Mouse (Mus musculus): ENCODE measurements around the gene Lgr4. TPM values are rescaled to one million over a fixed set of nuclear protein-coding genes. Genes with fewer than 3 reads are reported as not detected.

Gene Lgr4
- polyA plus RNA-seq, 1 experiment from 2014 or later: 15.1 TPM

DNA sequence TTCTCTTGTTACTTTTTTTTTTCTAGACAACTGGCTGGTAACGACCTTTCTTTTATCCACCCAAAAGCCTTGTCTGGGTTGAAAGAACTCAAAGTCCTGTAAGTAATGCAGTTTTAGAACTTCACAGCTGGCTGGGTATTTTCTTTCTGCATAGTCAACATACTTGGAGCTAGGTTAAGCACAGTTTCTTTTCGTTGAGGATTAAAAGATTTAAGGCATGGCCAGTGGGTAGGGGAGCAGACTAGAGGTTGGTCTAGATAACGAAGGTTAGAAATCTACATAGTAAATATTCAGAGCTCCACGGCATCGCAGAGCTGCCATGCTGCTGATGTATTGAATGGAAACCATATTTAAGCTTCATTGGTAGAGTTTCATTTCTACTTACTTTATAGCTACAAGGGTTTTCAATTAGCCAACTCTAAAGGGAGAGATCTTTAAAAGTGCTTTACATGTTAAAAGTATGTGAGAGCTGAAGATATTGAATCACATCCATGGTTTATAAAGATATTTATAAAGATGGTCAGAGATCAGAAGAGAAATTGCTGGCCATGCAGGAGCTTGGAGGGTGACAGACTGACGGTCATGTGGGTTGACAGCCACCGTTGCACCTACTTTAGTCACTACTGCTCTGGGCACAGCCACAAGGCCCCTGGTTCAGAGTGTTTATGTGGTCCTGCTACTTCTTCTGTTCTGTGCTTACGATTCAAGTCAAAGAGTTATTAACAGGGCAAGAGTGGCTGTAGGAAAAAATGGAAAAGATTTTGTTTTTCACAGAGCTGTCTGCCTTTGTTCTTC lies 72.4 kb downstream of the Lgr4 start:
- DNase-seq (ENCODE audit: low spot score): no peak
- Histone ChIP-seq H3K9ac (ENCODE audit: low read length) (no peak overlapping the region), H3K36me3 (ENCODE audit: control insufficient read depth, insufficient read depth, low read length) (no peaks in the 10 kb centered on the region), H3K4me3 (ENCODE audit: low read depth, low read length) (no peak overlapping the region), H3K4me2 (ENCODE audit: low read depth, severe bottlenecking) (no peak overlapping the region), H3K27ac (replicated peaks; ENCODE audit: low read depth, low read length) (no peak overlapping the region), H3K4me1 (ENCODE audit: control insufficient read depth, insufficient read depth, low read length) (peaks cover 34% of the 10 kb centered on the region), H3K9me3 (ENCODE audit: control insufficient read depth, low read length) (no peaks in the 10 kb centered on the region), H3K27me3 (ENCODE audit: control insufficient read depth, insufficient read depth, low read length) (no peaks in the 10 kb centered on the region)
- peak; percentile 37; the same call in 1 of the 2 replicates for ATAC-seq (ENCODE audit: insufficient number of reproducible peaks, low FRiP score, low TSS enrichment, low read depth)
- 38% methylated on average over 8 of the region's 8 CpGs for WGBS

DNA sequence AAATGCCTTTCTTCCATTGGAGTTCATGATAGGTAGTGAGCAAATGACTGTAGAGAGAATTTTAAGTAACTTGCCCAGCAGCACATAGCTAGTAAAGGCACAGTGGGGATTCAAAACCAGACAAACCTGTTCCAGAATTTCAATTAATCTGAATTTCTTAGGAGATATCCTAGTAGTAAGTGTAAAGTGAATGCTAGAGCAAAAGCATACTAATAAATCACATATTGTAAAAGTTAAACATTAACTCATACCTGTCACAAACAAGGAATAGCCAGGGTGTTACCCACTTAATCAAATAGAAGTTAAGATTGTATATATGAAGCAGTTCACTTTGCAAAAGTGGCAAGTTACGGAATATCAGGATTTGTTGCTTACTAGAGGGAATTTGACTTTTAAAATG lies 74.3 kb downstream of the Lgr4 start:
- Histone ChIP-seq H3K27ac (replicated peaks; ENCODE audit: low read depth, low read length) (no peak overlapping the region), H3K27me3 (ENCODE audit: control insufficient read depth, insufficient read depth, low read length) (no peaks in the 10 kb centered on the region), H3K4me2 (ENCODE audit: low read depth, severe bottlenecking) (no peak overlapping the region), H3K9ac (ENCODE audit: low read length) (no peak overlapping the region), H3K4me3 (ENCODE audit: low read depth, low read length) (no peak overlapping the region), H3K36me3 (ENCODE audit: control insufficient read depth, insufficient read depth, low read length) (no peaks in the 10 kb centered on the region), H3K9me3 (ENCODE audit: control insufficient read depth, low read length) (no peaks in the 10 kb centered on the region), H3K4me1 (ENCODE audit: control insufficient read depth, insufficient read depth, low read length) (peaks cover 31% of the 10 kb centered on the region)
- ATAC-seq (ENCODE audit: insufficient number of reproducible peaks, low FRiP score, low TSS enrichment, low read depth) (no peak), DNase-seq (ENCODE audit: low spot score) (no peak)
- WGBS: 54% methylated on average over 1 of the region's 1 CpGs

DNA sequence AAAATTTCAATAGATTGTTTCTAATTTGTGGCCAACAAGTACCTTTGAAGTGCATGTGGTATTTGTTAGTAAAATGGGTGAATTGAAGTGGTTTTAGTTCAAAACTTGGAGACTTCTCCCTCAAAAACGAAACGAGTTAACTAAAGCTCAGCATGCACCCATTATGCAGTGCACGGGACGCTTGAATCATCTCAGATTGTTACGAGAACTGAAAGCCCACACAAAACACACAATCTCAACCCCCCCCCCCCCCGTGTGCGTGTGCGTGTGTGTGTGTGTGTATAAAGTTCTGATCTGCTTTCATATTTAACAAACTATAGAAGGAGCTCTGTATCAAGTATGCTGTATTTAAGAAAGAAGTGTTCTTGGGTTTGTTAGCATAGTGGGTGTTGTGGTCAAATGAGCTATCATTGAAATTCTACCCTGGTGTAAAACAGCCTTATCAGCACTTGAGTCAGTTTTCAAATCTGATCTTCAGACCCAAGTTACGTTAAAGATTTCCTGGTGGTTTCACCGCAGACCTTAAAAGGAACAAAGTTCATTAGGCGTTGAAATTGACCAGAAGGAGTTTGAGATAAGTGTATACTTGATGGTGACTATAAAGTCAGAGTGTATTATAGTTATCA lies 75.1 kb downstream of the Lgr4 start:
- DNase-seq (ENCODE audit: low spot score) (no peak), ATAC-seq (ENCODE audit: insufficient number of reproducible peaks, low FRiP score, low TSS enrichment, low read depth) (no peak)
- Histone ChIP-seq H3K27me3 (ENCODE audit: control insufficient read depth, insufficient read depth, low read length) (no peaks in the 10 kb centered on the region), H3K9ac (ENCODE audit: low read length) (no peak overlapping the region), H3K27ac (replicated peaks; ENCODE audit: low read depth, low read length) (no peak overlapping the region), H3K4me2 (ENCODE audit: low read depth, severe bottlenecking) (no peak overlapping the region), H3K4me3 (ENCODE audit: low read depth, low read length) (no peak overlapping the region), H3K36me3 (ENCODE audit: control insufficient read depth, insufficient read depth, low read length) (no peaks in the 10 kb centered on the region), H3K4me1 (ENCODE audit: control insufficient read depth, insufficient read depth, low read length) (peaks cover 31% of the 10 kb centered on the region), H3K9me3 (ENCODE audit: control insufficient read depth, low read length) (no peaks in the 10 kb centered on the region)
- 31% methylated on average over 11 of the region's 11 CpGs for WGBS

DNA sequence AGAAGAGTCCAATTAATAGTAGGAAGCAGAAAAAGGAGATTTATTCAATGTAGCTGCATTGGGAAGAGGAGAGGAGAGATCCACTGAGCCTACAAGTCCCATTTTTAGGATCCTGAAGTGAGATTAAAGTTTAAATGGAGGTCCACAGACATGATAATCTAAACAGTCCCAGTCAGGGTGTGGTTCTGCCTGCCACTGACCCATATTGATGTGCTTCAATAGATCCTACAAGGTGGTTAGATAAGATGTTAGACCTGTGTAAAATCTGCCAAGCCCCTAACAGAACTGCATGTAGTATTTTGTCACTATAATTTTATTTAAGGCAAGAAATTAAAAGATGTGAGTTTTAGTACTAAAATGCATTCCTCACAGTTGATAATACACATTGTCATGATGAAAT lies 76.0 kb downstream of the Lgr4 start:
- no peak for DNase-seq (ENCODE audit: low spot score)
- H3K4me2 ChIP-seq (ENCODE audit: low read depth, severe bottlenecking): no peak overlapping the region
- ATAC-seq (ENCODE audit: insufficient number of reproducible peaks, low FRiP score, low TSS enrichment, low read depth): no peak
- H3K9ac ChIP-seq (ENCODE audit: low read length): no peak overlapping the region
- H3K4me3 ChIP-seq (ENCODE audit: low read depth, low read length): no peak overlapping the region
- no peak overlapping the region for H3K27ac ChIP-seq (replicated peaks; ENCODE audit: low read depth, low read length)
- peaks cover 24% of the 10 kb centered on the region for H3K4me1 ChIP-seq (ENCODE audit: control insufficient read depth, insufficient read depth, low read length)
- no peaks in the 10 kb centered on the region for H3K36me3 ChIP-seq (ENCODE audit: control insufficient read depth, insufficient read depth, low read length)
- no peaks in the 10 kb centered on the region for H3K9me3 ChIP-seq (ENCODE audit: control insufficient read depth, low read length)
- H3K27me3 ChIP-seq (ENCODE audit: control insufficient read depth, insufficient read depth, low read length): no peaks in the 10 kb centered on the region

DNA sequence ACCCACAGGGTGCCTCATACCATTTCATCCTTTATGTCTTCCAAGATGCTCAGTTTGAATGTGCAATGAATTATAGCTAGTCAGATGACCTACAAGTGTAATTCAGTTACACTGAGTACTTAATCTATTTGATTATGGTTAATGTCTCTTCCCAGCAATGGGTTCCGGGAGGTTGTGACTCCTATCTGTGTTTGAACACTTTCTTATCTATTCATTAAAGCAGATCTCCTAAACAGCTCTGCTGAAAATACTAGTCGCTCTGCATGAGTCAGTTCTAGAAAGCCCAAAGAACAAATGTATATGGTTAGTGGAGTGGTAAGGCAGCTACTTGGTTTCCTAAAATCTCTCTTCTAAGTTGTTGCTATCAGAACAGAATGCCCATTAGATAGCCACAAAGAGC lies 77.6 kb downstream of the Lgr4 start:
- 76% methylated on average over 2 of the region's 2 CpGs for WGBS
- Histone ChIP-seq H3K4me3 (ENCODE audit: low read depth, low read length) (no peak overlapping the region), H3K27ac (replicated peaks; ENCODE audit: low read depth, low read length) (no peak overlapping the region), H3K4me2 (ENCODE audit: low read depth, severe bottlenecking) (no peak overlapping the region), H3K9ac (ENCODE audit: low read length) (no peak overlapping the region), H3K9me3 (ENCODE audit: control insufficient read depth, low read length) (no peaks in the 10 kb centered on the region), H3K27me3 (ENCODE audit: control insufficient read depth, insufficient read depth, low read length) (no peaks in the 10 kb centered on the region), H3K36me3 (ENCODE audit: control insufficient read depth, insufficient read depth, low read length) (0 out of 2 replicates have a peak, but pooled peaks cover 3% of the 10 kb centered on the region), H3K4me1 (ENCODE audit: control insufficient read depth, insufficient read depth, low read length) (peaks cover 16% of the 10 kb centered on the region)
- ATAC-seq (ENCODE audit: insufficient number of reproducible peaks, low FRiP score, low TSS enrichment, low read depth): no peak
- no peak for DNase-seq (ENCODE audit: low spot score)

DNA sequence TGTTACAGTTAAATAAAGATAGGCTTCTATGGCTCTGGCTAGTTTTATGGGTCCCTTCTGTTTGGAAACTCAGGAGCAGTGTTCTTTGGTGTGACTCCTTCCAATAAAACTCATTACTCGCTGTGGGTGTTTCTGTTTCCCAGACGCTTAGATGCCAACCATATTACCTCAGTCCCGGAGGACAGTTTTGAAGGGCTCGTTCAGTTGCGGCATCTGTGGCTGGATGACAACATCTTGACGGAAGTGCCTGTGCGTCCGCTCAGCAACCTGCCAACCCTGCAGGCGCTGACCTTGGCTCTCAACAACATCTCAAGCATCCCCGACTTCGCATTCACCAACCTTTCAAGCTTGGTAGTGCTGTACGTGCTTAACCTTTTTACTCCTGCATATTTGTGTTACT lies 79.0 kb downstream of the Lgr4 start:
- Histone ChIP-seq H3K9ac (ENCODE audit: low read length) (no peak overlapping the region), H3K4me1 (ENCODE audit: control insufficient read depth, insufficient read depth, low read length) (0 out of 2 replicates have a peak, but pooled peaks cover 7% of the 10 kb centered on the region), H3K9me3 (ENCODE audit: control insufficient read depth, low read length) (no peaks in the 10 kb centered on the region), H3K27ac (replicated peaks; ENCODE audit: low read depth, low read length) (no peak overlapping the region), H3K27me3 (ENCODE audit: control insufficient read depth, insufficient read depth, low read length) (no peaks in the 10 kb centered on the region), H3K4me2 (ENCODE audit: low read depth, severe bottlenecking) (no peak overlapping the region), H3K36me3 (ENCODE audit: control insufficient read depth, insufficient read depth, low read length) (0 out of 2 replicates have a peak, but pooled peaks cover 3% of the 10 kb centered on the region), H3K4me3 (ENCODE audit: low read depth, low read length) (no peak overlapping the region)
- 25% methylated on average over 12 of the region's 12 CpGs for WGBS
- ATAC-seq (ENCODE audit: insufficient number of reproducible peaks, low FRiP score, low TSS enrichment, low read depth): 0 out of 2 replicates have a peak, but pooled peaks have one; percentile 51
- no peak for DNase-seq (ENCODE audit: low spot score)

DNA sequence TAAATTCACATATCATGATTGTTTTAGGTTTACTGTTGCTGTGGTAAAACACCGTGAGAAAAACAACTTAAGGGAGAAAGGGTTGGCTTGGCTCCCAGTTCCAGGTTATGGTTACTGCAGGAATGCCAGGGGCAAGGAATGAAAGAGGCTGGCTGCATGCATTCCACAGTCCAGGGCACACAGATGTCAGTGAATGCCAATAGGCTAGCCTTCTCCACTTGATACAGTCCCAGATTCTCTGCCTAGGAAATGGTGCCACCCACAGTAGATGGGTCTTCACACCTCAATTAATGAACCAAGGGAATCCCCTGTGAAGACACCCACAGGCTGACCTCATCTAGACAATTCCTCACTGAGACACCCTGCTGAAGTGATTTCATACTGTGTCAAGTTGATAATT lies 87.2 kb downstream of the Lgr4 start:
- no peak overlapping the region for H3K27ac ChIP-seq (replicated peaks; ENCODE audit: low read depth, low read length)
- H3K4me1 ChIP-seq (ENCODE audit: control insufficient read depth, insufficient read depth, low read length): no peaks in the 10 kb centered on the region
- H3K4me2 ChIP-seq (ENCODE audit: low read depth, severe bottlenecking): no peak overlapping the region
- ATAC-seq (ENCODE audit: insufficient number of reproducible peaks, low FRiP score, low TSS enrichment, low read depth) (no peak), DNase-seq (ENCODE audit: low spot score) (no peak)
- H3K4me3 ChIP-seq (ENCODE audit: low read depth, low read length): no peak overlapping the region
- H3K27me3 ChIP-seq (ENCODE audit: control insufficient read depth, insufficient read depth, low read length): no peaks in the 10 kb centered on the region
- WGBS: 89% methylated on average over 1 of the region's 1 CpGs
- peaks cover 8% of the 10 kb centered on the region for H3K36me3 ChIP-seq (ENCODE audit: control insufficient read depth, insufficient read depth, low read length)
- H3K9ac ChIP-seq (ENCODE audit: low read length): no peak overlapping the region
- H3K9me3 ChIP-seq (ENCODE audit: control insufficient read depth, low read length): no peaks in the 10 kb centered on the region

DNA sequence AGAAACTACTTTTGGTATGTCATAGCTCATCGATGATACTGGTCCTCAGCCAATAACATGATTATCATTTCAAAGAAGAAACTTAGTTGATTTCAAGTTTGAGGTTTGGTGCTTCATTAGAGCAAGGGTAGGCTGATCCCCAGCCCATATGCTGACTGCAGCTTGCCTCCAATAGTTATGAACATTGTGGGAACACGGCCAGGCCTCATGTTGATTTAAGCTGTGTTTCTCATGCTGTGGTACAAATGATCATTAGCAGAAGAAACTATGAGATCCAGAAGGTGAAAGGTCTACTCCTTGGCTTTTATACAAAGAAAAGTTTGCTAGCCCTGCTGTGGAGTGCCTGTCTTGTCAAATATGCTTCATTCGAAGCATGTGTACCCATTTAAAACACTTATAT lies 87.7 kb downstream of the Lgr4 start:
- Histone ChIP-seq H3K9me3 (ENCODE audit: control insufficient read depth, low read length) (no peaks in the 10 kb centered on the region), H3K27me3 (ENCODE audit: control insufficient read depth, insufficient read depth, low read length) (no peaks in the 10 kb centered on the region), H3K27ac (replicated peaks; ENCODE audit: low read depth, low read length) (no peak overlapping the region), H3K4me2 (ENCODE audit: low read depth, severe bottlenecking) (no peak overlapping the region), H3K9ac (ENCODE audit: low read length) (no peak overlapping the region), H3K36me3 (ENCODE audit: control insufficient read depth, insufficient read depth, low read length) (peaks cover 8% of the 10 kb centered on the region), H3K4me1 (ENCODE audit: control insufficient read depth, insufficient read depth, low read length) (no peaks in the 10 kb centered on the region), H3K4me3 (ENCODE audit: low read depth, low read length) (no peak overlapping the region)
- DNase-seq (ENCODE audit: low spot score): no peak
- WGBS: 89% methylated on average over 3 of the region's 3 CpGs
- no peak for ATAC-seq (ENCODE audit: insufficient number of reproducible peaks, low FRiP score, low TSS enrichment, low read depth)
